Mouse (Mus musculus): ENCODE measurements at regions not wholly inside any gene's neighbourhood (a gene's known extent, or its start where the extent isn't known, plus 50 kb on each side); places are given as distances from the start of the nearest gene placed in this dataset.

DNA sequence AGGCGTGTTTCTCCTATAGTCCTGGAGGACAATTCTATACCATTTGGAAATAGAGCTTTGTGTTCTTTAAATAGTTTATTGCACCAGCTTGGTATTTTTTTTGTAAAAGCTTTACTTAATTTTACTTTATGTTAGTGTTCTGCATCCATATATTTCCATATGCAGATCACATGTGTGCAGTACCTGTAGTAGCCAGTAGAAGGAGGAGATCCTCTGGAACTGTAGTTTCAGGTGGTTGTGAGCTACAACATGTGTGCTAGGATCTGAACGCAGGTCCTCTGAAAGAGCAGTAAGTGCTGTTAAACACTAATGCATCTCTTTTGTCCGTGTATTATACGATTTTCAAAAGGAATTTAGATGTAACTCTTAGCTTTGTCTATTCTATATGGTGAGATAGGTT is 335.2 kb downstream of the Gm21750 start:
- no peak for DNase-seq

DNA sequence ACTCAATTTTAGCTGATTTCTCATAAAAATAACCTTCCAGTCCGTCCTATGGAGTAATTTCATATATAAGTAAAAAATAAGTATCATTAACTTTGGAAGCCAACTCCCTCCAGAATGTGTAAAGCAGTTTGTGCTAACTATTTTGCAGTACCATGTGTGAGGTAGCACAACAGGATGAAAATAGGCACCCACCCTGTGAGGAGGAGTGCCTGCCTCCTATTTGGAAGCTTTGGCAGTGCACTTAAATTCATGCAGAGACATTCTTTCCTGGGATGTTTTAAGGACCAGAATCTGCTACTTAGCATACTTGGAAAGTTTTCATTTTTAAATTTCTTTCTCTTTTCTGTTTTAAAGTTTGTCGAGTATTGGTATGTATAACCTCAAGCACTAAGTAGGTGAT is 336.8 kb downstream of the Gm21750 start:
- no peak for DNase-seq

DNA sequence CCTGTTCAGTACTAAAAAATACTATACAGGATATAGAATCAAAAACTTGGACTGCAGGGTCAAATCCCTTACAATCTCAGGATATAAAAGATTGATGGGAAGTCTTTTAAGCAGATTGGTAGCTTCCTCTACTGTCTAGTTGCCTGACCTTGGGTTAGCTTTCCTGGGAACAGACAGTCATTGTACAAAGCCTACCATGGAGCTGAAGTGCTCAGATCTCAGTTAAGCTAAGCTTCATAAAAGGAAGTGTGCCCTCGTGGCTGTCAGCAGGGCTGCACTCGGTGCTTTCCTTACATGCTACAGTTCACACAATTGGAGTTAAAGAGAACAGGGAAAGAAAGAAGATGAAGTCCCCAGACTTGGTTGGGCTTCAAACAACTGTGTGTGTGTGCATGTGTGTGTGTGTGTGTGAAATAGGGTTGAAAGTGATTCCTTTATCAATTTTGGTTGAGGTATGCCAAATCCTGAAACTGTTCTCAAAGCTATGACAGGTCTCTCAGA is 338.4 kb downstream of the Gm21750 start:
- no peak for DNase-seq

GRCm38 (mm10) chr14:74006911-74007310 is 345.9 kb downstream of the Gm21750 start:
- DNase-seq, result no peak

DNA sequence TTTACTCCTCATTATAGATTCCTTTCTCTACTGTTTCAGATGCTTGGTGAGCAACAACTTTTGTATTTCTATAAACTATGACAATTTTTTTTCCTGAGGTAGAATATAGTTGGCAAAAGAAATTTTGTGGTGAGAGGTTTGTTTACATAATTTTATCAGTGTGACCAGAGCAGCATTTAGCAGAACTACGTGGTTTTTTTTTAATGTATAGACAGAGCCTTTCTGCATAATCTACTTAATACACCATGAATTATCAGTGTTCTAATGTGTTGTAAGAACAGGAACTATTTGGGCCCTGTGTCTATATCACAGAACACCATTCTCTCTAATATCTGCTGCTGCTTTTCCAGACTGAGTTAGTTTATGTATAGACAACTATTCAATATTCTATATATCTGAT is 350.5 kb downstream of the Gm21750 start:
- no peak for DNase-seq

DNA sequence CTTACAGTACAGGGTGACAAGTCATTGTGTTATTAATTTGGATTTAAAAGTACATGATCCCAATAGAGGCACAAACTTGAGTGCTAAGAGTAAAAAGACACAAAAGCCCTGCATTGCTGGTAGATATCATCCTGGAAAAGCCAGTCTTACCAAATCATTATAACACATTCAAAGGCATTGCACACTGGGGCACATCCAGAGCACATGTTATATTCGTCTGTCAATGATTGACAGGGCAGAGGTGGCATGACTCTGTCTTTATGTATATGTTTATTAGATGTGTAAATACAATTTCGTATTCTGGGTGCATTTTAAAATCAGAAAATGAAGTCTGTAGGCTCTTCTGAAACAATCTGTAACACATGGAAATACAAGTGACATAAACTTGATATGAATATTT is 358.4 kb downstream of the Gm21750 start:
- no peak for DNase-seq

- DNase-seq, result no peak
These were observed 386.1 kb downstream of the Gm21750 start for GRCm38 (mm10) chr14:74047009-74047694.

GRCm38 (mm10) chr14:74047695-74048280 is 386.8 kb downstream of the Gm21750 start:
- no peak for DNase-seq

- DNase-seq, result no peak
These were observed 387.4 kb downstream of the Gm21750 start for GRCm38 (mm10) chr14:74048386-74048785.

DNA sequence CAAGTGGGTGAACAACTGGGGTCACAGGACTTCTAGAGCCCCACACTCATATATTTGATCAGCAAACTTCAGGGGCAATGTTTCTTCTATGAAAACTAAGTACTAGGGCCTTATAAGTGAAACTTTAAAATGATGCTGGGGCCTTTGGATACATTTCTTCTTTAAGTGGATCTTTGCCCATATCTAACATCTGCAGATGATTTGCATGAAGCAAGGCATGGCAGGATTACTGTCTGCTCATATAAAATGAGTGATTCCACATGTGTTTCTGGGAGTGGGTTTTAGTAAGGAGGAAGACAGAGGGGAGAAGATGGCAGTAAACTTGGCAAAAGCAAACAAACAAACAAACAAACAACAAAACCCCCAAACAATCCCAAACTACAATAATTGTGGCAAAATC is 405.0 kb downstream of the Gm21750 start:
- DNase-seq, result no peak

GRCm38 (mm10) chr14:74093016-74093415 is 432.0 kb downstream of the Gm21750 start:
- DNase-seq, result no peak

GRCm38 (mm10) chr14:74099696-74100095 is 438.7 kb downstream of the Gm21750 start:
- DNase-seq, result no peak

DNA sequence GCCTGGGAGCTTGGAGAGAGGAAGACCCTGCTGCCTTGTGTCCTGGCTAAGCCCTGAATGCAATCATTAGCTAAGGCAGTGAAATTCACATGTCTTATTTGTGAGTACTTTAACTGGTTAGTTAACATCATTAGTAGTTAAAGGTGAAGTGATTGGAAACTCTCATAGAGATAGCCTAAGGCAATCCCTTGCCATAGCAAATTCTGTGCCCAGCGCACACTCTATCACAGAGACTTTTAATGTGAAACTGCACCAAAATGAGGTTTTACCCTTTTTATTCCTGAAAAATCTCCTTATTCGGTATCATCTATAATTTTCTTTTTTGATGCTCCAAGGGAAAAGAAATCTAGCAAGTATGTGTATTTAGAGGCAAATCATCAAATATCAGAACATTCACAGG is 451.6 kb downstream of the Gm21750 start:
- DNase-seq, result no peak

DNA sequence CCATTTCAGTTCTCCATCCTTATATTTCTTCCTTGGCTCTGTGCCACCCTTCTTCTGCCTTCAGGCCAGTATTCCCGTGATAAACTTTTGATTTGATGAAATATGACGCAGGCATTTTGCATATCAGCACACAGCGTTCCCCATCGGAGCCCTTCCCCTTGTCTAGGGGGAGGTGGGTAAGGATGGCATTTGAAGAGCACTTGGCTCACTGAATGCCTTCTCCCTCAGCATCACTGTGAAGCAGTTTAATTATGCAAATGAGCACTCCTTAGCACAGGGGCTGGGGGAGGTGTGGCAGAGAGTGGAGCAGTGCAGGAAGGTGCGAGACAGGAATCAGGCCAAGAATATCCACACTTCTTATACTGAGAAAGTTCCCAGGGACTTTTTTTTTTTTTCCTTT is 452.1 kb downstream of the Gm21750 start:
- no peak for DNase-seq

- DNase-seq, result no peak
These were observed 452.5 kb downstream of the Gm21750 start for GRCm38 (mm10) chr14:74113556-74113955.

- DNase-seq, result no peak
These were observed 456.7 kb downstream of the Gm21750 start for GRCm38 (mm10) chr14:74117686-74118085.

GRCm38 (mm10) chr14:74145202-74145700 is 484.2 kb downstream of the Gm21750 start:
- DNase-seq, result no peak

DNA sequence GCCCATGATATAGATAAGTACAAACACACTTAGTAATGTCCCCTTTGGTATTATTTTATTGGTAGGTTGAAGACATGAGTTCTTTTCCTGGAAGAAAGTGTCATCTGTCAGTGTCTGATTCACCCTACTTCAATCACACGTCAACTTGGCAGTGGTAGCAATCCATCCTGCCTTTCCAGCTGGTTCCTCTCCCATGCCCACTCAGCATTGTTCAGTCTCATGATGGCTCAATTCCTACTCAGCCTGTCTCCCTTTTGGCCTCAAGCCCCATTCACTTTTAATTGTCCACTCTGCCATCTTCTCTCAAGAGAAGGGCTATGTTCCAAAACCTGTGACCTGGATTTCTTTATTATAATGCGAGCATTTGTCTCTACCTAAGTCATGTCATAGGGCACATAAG is 474.4 kb upstream of the Htr2a start:
- DNase-seq, result no peak

GRCm38 (mm10) chr14:74169131-74169875 is 471.3 kb upstream of the Htr2a start:
- DNase-seq, result no peak

DNA sequence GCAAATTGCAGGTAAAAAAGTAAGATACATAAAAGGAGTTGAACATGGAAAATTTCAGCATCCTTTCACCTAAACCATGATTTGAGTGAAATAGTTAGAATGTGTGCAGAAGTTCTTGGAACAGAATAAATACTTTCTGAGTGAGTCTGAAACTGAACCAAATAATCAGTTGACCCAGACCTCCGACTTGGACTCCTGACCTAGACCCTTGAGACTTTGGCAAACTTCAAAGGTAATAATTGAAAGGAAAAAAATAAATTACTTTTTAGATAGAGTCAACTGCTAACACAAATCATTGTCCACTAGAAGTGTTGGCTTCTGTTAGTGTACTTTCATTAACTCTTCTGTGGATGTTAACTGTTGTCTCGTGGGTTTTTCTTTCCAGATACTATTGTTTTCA is 460.6 kb upstream of the Htr2a start:
- DNase-seq, result no peak

DNA sequence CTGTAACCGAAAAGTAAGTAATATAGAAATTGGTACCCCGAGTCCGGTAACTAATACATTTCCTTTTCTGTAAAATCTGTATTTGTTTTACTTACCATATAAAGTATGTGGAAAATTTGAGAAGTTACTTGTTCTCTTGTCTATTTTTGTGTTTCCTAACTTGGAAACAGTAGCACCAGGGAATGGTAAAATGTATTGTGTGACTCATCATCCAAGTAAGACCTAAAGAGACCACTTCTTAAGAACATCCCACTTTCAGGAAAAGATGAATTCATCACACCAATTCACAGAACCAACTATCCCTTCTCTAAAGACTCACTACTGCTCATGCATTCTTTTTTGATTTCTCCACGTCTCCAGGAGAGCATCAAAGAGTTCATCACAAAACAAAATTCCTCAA is 457.6 kb upstream of the Htr2a start:
- no peak for DNase-seq

- no peak for DNase-seq
These were observed 438.9 kb upstream of the Htr2a start for GRCm38 (mm10) chr14:74201710-74202109.

- DNase-seq, result no peak
These were observed 435.6 kb upstream of the Htr2a start for GRCm38 (mm10) chr14:74205011-74205410.

DNA sequence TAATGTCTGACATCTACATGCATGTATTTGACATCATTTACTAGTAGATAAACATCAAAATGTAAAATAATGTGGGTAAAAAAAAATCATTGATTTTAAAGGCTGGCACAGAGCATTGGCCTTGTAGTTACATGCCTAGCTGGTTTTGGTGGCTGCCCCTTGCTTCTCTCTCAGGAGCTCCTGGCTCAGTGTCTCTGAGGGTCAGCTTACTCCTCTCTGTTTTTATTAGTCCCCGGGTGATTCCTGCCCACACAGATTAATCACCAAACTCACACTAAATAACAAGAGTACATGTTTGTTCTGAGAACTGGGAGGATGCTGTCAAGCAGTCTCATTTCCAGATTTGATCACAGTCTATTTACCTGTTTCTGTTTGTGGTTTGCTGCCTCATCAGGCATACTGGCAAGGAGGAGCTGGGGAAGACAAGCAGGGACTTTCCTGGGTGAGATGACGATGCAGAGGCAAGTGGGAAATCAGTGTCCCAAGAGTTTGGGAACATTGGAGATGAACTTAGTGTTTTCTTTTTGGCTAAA is 422.7 kb upstream of the Htr2a start:
- no peak for DNase-seq

All from cerebellum, postnatal 36 days (tissue).